Mouse (Mus musculus): ENCODE measurements around the gene Sbk2. TPM values are rescaled to one million over a fixed set of nuclear protein-coding genes. Genes with fewer than 3 reads are reported as not detected.
A peak's percentile ranks its signal among the peaks of the same experiment; 100 is the strongest.

The Sbk2 gene
- polyA plus RNA-seq, 1 experiment from 2014 or later = 0.25 TPM

GRCm38 (mm10) chr7:4898851-4899648, 65.2 kb downstream of the Sbk2 start:
- peaks cover 18% of the 10 kb centered on the region for H3K27me3 ChIP-seq
- peaks cover 21% of the 10 kb centered on the region for H3K4me1 ChIP-seq (replicated peaks)
- no peaks in the 10 kb centered on the region for H3K36me3 ChIP-seq
- H3K9me3 ChIP-seq = no peaks in the 10 kb centered on the region
- 18% methylated on average over 14 of the region's 18 CpGs for WGBS
- H3K9ac ChIP-seq = peak overlapping the region; percentile 61
- peak overlapping the region; percentile 71 for H3K27ac ChIP-seq
- H3K4me2 ChIP-seq = peak overlapping the region; percentile 51
- H3K4me3 ChIP-seq = peak overlapping the region; percentile 31
- ATAC-seq (ENCODE audit: low FRiP score) = peak; percentile 70

- ATAC-seq (ENCODE audit: low FRiP score) = no peak
- no peak overlapping the region for H3K4me2 ChIP-seq
- no peak overlapping the region for H3K27ac ChIP-seq
- H3K27me3 ChIP-seq = peaks cover 10% of the 10 kb centered on the region
- no peaks in the 10 kb centered on the region for H3K36me3 ChIP-seq
- H3K4me3 ChIP-seq = no peak overlapping the region
- H3K9me3 ChIP-seq = no peaks in the 10 kb centered on the region
- 52% methylated on average over 11 of the region's 11 CpGs for WGBS
- no peak overlapping the region for H3K9ac ChIP-seq
- peaks cover 16% of the 10 kb centered on the region for H3K4me1 ChIP-seq (replicated peaks)
These were observed 69.0 kb downstream of the Sbk2 start for GRCm38 (mm10) chr7:4895186-4895585.

Other genes with a start within 250 kb of the Sbk2 start
- 0.12 and 0.19 TPM in 2 replicates for gene Tmem150b, start 239.2 kb downstream of the Sbk2 start, polyA plus RNA-seq (2015; fragmentation: Nextera tagmentation; extraction: Ambion mirVana)
- gene Kmt5c, start 224.3 kb downstream of the Sbk2 start, polyA plus RNA-seq (2015; fragmentation: Nextera tagmentation; extraction: Ambion mirVana) = 79.4 and 86.8 TPM in 2 replicates
- gene Cox6b2, start 211.3 kb downstream of the Sbk2 start, polyA plus RNA-seq (2015; fragmentation: Nextera tagmentation; extraction: Ambion mirVana) = 16.4 and 21.1 TPM in 2 replicates
- not detected in 2 replicates for gene Fam71e2, start 193.1 kb downstream of the Sbk2 start, polyA plus RNA-seq (2015; fragmentation: Nextera tagmentation; extraction: Ambion mirVana)
- 0.38 and 0.56 TPM in 2 replicates for gene Il11, start 181.5 kb downstream of the Sbk2 start, polyA plus RNA-seq (2015; fragmentation: Nextera tagmentation; extraction: Ambion mirVana)
- gene Tmem190, start 181.5 kb downstream of the Sbk2 start, polyA plus RNA-seq (2015; fragmentation: Nextera tagmentation; extraction: Ambion mirVana) = not detected in 2 replicates
- gene Tmem238, start 174.8 kb downstream of the Sbk2 start, polyA plus RNA-seq (2015; fragmentation: Nextera tagmentation; extraction: Ambion mirVana) = 2.5 and 3.5 TPM in 2 replicates
- gene Rpl28, start 171.5 kb downstream of the Sbk2 start, polyA plus RNA-seq (2015; fragmentation: Nextera tagmentation; extraction: Ambion mirVana) = 239 and 250 TPM in 2 replicates
- gene Ube2s, start 151.8 kb downstream of the Sbk2 start, polyA plus RNA-seq (2015; fragmentation: Nextera tagmentation; extraction: Ambion mirVana) = 252 and 267 TPM in 2 replicates
- 10.9 and 11.6 TPM in 2 replicates for gene Shisa7, start 119.7 kb downstream of the Sbk2 start, polyA plus RNA-seq (2015; fragmentation: Nextera tagmentation; extraction: Ambion mirVana)
- gene Isoc2b, start 94.1 kb downstream of the Sbk2 start, polyA plus RNA-seq (2015; fragmentation: Nextera tagmentation; extraction: Ambion mirVana) = 3.9 and 4.9 TPM in 2 replicates
- 0.75 and 0.78 TPM in 2 replicates for gene Isoc2a, start 87.3 kb downstream of the Sbk2 start, polyA plus RNA-seq (2015; fragmentation: Nextera tagmentation; extraction: Ambion mirVana)
- 0.26 and 0.45 TPM in 2 replicates for gene Gm36210, start 57.9 kb downstream of the Sbk2 start, polyA plus RNA-seq (2015; fragmentation: Nextera tagmentation; extraction: Ambion mirVana)
- 3.6 and 4.9 TPM in 2 replicates for gene Zfp628, start 49.2 kb downstream of the Sbk2 start, polyA plus RNA-seq (2015; fragmentation: Nextera tagmentation; extraction: Ambion mirVana)
- gene Nat14, start 42.4 kb downstream of the Sbk2 start, polyA plus RNA-seq (2015; fragmentation: Nextera tagmentation; extraction: Ambion mirVana) = 25.4 and 27.7 TPM in 2 replicates
- 0.73 and 1.3 TPM in 2 replicates for gene Ssc5d, start 38.6 kb downstream of the Sbk2 start, polyA plus RNA-seq (2015; fragmentation: Nextera tagmentation; extraction: Ambion mirVana)
- 0.19 and 0.49 TPM in 2 replicates for gene Sbk3, start 6.8 kb upstream of the Sbk2 start, polyA plus RNA-seq (2015; fragmentation: Nextera tagmentation; extraction: Ambion mirVana)
- gene Zfp579, start 31.8 kb upstream of the Sbk2 start, polyA plus RNA-seq (2015; fragmentation: Nextera tagmentation; extraction: Ambion mirVana) = 53.6 and 59.9 TPM in 2 replicates
- gene Zfp524, start 50.0 kb upstream of the Sbk2 start, polyA plus RNA-seq (2015; fragmentation: Nextera tagmentation; extraction: Ambion mirVana) = 7.9 and 9.2 TPM in 2 replicates
- 37.7 and 41.9 TPM in 2 replicates for gene Fiz1, start 50.3 kb upstream of the Sbk2 start, polyA plus RNA-seq (2015; fragmentation: Nextera tagmentation; extraction: Ambion mirVana)
- gene Gm44973, start 51.1 kb upstream of the Sbk2 start, polyA plus RNA-seq (2015; fragmentation: Nextera tagmentation; extraction: Ambion mirVana) = 1.4 and 1.8 TPM in 2 replicates
- gene Zfp865, start 56.0 kb upstream of the Sbk2 start, polyA plus RNA-seq (2015; fragmentation: Nextera tagmentation; extraction: Ambion mirVana) = 5.8 and 6.0 TPM in 2 replicates
- 38.7 and 43.5 TPM in 2 replicates for gene Ccdc106, start 56.1 kb upstream of the Sbk2 start, polyA plus RNA-seq (2015; fragmentation: Nextera tagmentation; extraction: Ambion mirVana)
- gene 4632433K11Rik, start 69.7 kb upstream of the Sbk2 start, polyA plus RNA-seq (2015; fragmentation: Nextera tagmentation; extraction: Ambion mirVana) = not detected in 2 replicates
- 7.8 and 9.8 TPM in 2 replicates for gene Zfp784, start 74.0 kb upstream of the Sbk2 start, polyA plus RNA-seq (2015; fragmentation: Nextera tagmentation; extraction: Ambion mirVana)
- 67.2 and 69.7 TPM in 2 replicates for gene Zfp580, start 87.1 kb upstream of the Sbk2 start, polyA plus RNA-seq (2015; fragmentation: Nextera tagmentation; extraction: Ambion mirVana)
- 112 and 114 TPM in 2 replicates for gene U2af2, start 97.7 kb upstream of the Sbk2 start, polyA plus RNA-seq (2015; fragmentation: Nextera tagmentation; extraction: Ambion mirVana)
- gene Epn1, start 115.8 kb upstream of the Sbk2 start, polyA plus RNA-seq (2015; fragmentation: Nextera tagmentation; extraction: Ambion mirVana) = 83.8 and 85.6 TPM in 2 replicates
- gene Rfpl4, start 152.5 kb upstream of the Sbk2 start, polyA plus RNA-seq (2015; fragmentation: Nextera tagmentation; extraction: Ambion mirVana) = not detected in 2 replicates
- gene Rasl2-9, start 161.5 kb upstream of the Sbk2 start, polyA plus RNA-seq (2015; fragmentation: Nextera tagmentation; extraction: Ambion mirVana) = 0.22 and 0.52 TPM in 2 replicates
- 0.01 TPM in 1 of 2 replicates, not detected in the other for gene Vmn1r55, start 185.3 kb upstream of the Sbk2 start, polyA plus RNA-seq (2015; fragmentation: Nextera tagmentation; extraction: Ambion mirVana)
- not detected in 2 replicates for gene Vmn1r56, start 232.3 kb upstream of the Sbk2 start, polyA plus RNA-seq (2015; fragmentation: Nextera tagmentation; extraction: Ambion mirVana)